Mouse (Mus musculus) kidney, embryonic 15.5 days (tissue): ENCODE results near the gene Mapk6. TPM values are rescaled to one million over a fixed set of nuclear protein-coding genes. Genes with fewer than 3 reads are reported as not detected.

Experiments
- ATAC-seq: fragments of 200-750 bp; cut with Nextera tagmentation; replicated peaks from 2 replicates; pipeline ENCODE4 v1.8.0; 2017; ENCODE audit warnings: moderate TSS enrichment; ENCODE audit not compliant: low FRiP score
- H3K27ac ChIP-seq: fragments of 300-500 bp; sonication (generic); 2 replicates; pipeline ENCODE4 v1.5.1; 2015; ENCODE audit warnings: mild to moderate bottlenecking, inconsistent platforms
- H3K27me3 ChIP-seq: fragments of 300-500 bp; sonication (generic); 2 replicates; pipeline ENCODE4 v1.6.1; 2015; ENCODE audit warnings: inconsistent platforms
- H3K36me3 ChIP-seq: fragments of 300-500 bp; sonication (generic); 2 replicates; pipeline ENCODE4 v1.6.1; 2015; ENCODE audit warnings: inconsistent platforms
- H3K4me1 ChIP-seq: fragments of 300-500 bp; sonication (generic); 2 replicates; pipeline ENCODE4 v1.6.1; 2015; ENCODE audit warnings: inconsistent platforms
- H3K4me2 ChIP-seq: fragments of 300-500 bp; sonication (generic); 2 replicates; pipeline ENCODE4 v1.6.1; 2015; ENCODE audit warnings: moderate library complexity, mild to moderate bottlenecking, inconsistent platforms
- H3K4me3 ChIP-seq: fragments of 300-500 bp; sonication (generic); replicated peaks from 2 replicates; pipeline ENCODE4 v1.5.1; 2015; ENCODE audit warnings: mild to moderate bottlenecking, inconsistent platforms
- H3K9ac ChIP-seq: fragments of 300-500 bp; sonication (generic); 2 replicates; pipeline ENCODE4 v1.6.1; 2015; ENCODE audit warnings: mild to moderate bottlenecking, inconsistent platforms
- H3K9me3 ChIP-seq: fragments of 300-500 bp; sonication (generic); replicated peaks from 2 replicates; pipeline ENCODE4 v1.6.1; 2016; ENCODE audit warnings: inconsistent platforms
- WGBS: fragments of 180-500 bp; shearing (Covaris S2); methylation state at CpG from one replicate; pipeline ENCODE4 v1.1.7; 2015; ENCODE audit warnings: mixed read lengths; 5-methylcytosine and 5-hydroxymethylcytosine counted together
- polyA plus RNA-seq: library from polyadenylated mRNA; unstranded; fragments of >200 nt; fragmentation: Nextera tagmentation; extraction: Ambion mirVana; gene quantifications from 2 replicates; pipeline ENCODE4 v1.2.1, GENCODE M21; 2015

Mapk6 gene
- polyA plus RNA-seq, 1 experiment from 2014 or later, result 59.6 TPM

DNA sequence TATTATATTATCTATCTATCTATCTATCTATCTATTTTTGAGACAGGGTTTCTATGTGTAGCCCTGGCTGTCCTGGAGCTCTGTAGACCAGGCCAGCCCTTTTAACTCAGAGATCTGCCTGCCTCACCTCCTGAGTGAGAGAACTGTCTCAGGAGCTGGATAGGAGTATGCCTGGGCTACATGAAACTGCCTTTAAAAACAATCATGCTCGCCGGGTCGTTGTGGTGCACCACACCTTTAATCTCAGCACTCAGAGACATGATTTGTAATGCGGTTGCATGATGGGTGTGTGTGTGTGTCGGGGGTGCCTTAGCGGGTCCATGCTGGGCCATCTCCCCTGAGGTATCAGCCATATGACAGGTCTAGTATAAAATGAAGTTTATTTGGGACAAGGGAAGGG is 25.1 kb upstream of the Mapk6 start:
- no peaks in the 10 kb centered on the region for H3K27me3 ChIP-seq
- no peak for ATAC-seq
- H3K9ac ChIP-seq, result no peak overlapping the region
- H3K4me3 ChIP-seq, result no peak overlapping the region
- WGBS, result 73% methylated on average over 6 of the region's 6 CpGs
- no peaks in the 10 kb centered on the region for H3K36me3 ChIP-seq
- no peak overlapping the region for H3K4me2 ChIP-seq
- peaks cover 9% of the 10 kb centered on the region for H3K4me1 ChIP-seq
- H3K27ac ChIP-seq, result no peak overlapping the region
- H3K9me3 ChIP-seq, result no peaks in the 10 kb centered on the region

- ATAC-seq, result 0 out of 2 replicates have a peak, but pooled peaks have one; percentile 34
- Histone ChIP-seq H3K4me1 (peaks cover 9% of the 10 kb centered on the region), H3K27me3 (no peaks in the 10 kb centered on the region), H3K36me3 (no peaks in the 10 kb centered on the region), H3K4me2 (no peak overlapping the region), H3K9ac (no peak overlapping the region), H3K9me3 (no peaks in the 10 kb centered on the region), H3K4me3 (no peak overlapping the region), H3K27ac (no peak overlapping the region)
- 35% methylated on average over 7 of the region's 7 CpGs for WGBS
Observed at GRCm38 (mm10) chr9:75434172-75434793, 24.5 kb upstream of the Mapk6 start.

DNA sequence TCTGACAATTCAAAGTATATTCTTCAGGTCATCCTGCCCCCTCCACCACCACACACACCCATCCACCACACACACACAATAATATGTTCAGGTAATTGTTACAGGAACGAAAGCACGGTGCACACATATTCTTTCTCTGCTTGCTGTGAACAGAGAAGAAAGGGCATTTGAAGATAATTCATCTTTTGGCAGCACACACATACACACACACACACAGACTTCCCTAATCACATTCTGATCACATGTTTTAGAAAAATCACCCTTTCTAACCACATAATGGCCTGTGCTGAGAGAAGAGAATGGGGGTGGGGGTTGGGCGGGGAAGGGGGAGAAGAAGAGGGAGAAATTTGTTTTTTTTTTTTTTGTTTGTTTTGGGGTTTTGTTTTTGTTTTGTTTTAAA is 22.9 kb upstream of the Mapk6 start:
- no peak overlapping the region for H3K4me2 ChIP-seq
- no peaks in the 10 kb centered on the region for H3K36me3 ChIP-seq
- no peaks in the 10 kb centered on the region for H3K27me3 ChIP-seq
- H3K9ac ChIP-seq, result no peak overlapping the region
- H3K4me3 ChIP-seq, result no peak overlapping the region
- H3K4me1 ChIP-seq, result peaks cover 9% of the 10 kb centered on the region
- no peak for ATAC-seq
- no peaks in the 10 kb centered on the region for H3K9me3 ChIP-seq
- no peak overlapping the region for H3K27ac ChIP-seq
- 88% methylated on average over 3 of the region's 3 CpGs for WGBS

GRCm38 (mm10) chr9:75430822-75431621 is 21.2 kb upstream of the Mapk6 start:
- 79% methylated on average over 16 of the region's 16 CpGs for WGBS
- H3K9ac ChIP-seq, result no peak overlapping the region
- peaks cover 9% of the 10 kb centered on the region for H3K4me1 ChIP-seq
- H3K27ac ChIP-seq, result no peak overlapping the region
- ATAC-seq, result no peak
- H3K4me2 ChIP-seq, result no peak overlapping the region
- H3K4me3 ChIP-seq, result no peak overlapping the region
- no peaks in the 10 kb centered on the region for H3K27me3 ChIP-seq
- H3K9me3 ChIP-seq, result no peaks in the 10 kb centered on the region
- no peaks in the 10 kb centered on the region for H3K36me3 ChIP-seq

- no peak for ATAC-seq
- Histone ChIP-seq H3K4me2 (no peak overlapping the region), H3K9me3 (no peaks in the 10 kb centered on the region), H3K36me3 (no peaks in the 10 kb centered on the region), H3K4me3 (no peak overlapping the region), H3K9ac (no peak overlapping the region), H3K27ac (no peak overlapping the region), H3K27me3 (no peaks in the 10 kb centered on the region), H3K4me1 (0 out of 2 replicates have a peak, but pooled peaks cover 9% of the 10 kb centered on the region)
- WGBS, result 82% methylated on average over 1 of the region's 1 CpGs
Observed at GRCm38 (mm10) chr9:75429657-75430056, 19.9 kb upstream of the Mapk6 start.

DNA sequence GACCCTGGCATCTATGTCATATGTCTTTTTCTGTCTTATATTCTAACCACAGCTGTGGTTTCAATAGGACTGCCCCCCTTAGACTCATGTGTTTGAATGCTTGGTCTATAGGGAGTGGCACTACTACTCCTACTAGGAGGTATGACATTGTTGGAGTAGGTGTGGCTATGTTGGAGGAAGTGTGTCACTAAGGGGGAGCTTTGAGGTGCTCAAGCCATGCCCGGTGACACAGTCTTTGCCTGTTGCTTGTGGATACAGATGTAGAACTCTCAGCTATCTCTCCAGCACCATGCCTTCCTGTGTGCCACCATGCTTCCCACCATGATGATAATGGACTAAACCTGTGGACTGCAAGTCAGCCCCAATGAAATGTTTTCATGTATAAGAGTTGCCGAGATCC is 19.2 kb upstream of the Mapk6 start:
- H3K27me3 ChIP-seq, result no peaks in the 10 kb centered on the region
- WGBS, result 80% methylated on average over 2 of the region's 2 CpGs
- ATAC-seq, result no peak
- H3K4me2 ChIP-seq, result no peak overlapping the region
- no peak overlapping the region for H3K4me3 ChIP-seq
- H3K27ac ChIP-seq, result no peak overlapping the region
- H3K9me3 ChIP-seq, result no peaks in the 10 kb centered on the region
- H3K36me3 ChIP-seq, result no peaks in the 10 kb centered on the region
- no peak overlapping the region for H3K9ac ChIP-seq
- H3K4me1 ChIP-seq, result 0 out of 2 replicates have a peak, but pooled peaks cover 5% of the 10 kb centered on the region

GRCm38 (mm10) chr9:75428274-75428600 is 18.4 kb upstream of the Mapk6 start:
- no peaks in the 10 kb centered on the region for H3K9me3 ChIP-seq
- no peaks in the 10 kb centered on the region for H3K36me3 ChIP-seq
- H3K9ac ChIP-seq, result no peak overlapping the region
- no peak overlapping the region for H3K4me2 ChIP-seq
- H3K4me1 ChIP-seq, result peaks cover 7% of the 10 kb centered on the region; the same call in 1 of the 2 replicates
- ATAC-seq, result no peak
- no peak overlapping the region for H3K27ac ChIP-seq
- H3K4me3 ChIP-seq, result no peak overlapping the region
- 78% methylated on average over 2 of the region's 2 CpGs for WGBS
- no peaks in the 10 kb centered on the region for H3K27me3 ChIP-seq

- Histone ChIP-seq H3K4me3 (no peak overlapping the region), H3K36me3 (no peaks in the 10 kb centered on the region), H3K4me2 (no peak overlapping the region), H3K27me3 (no peaks in the 10 kb centered on the region), H3K9me3 (no peaks in the 10 kb centered on the region), H3K4me1 (peaks cover 7% of the 10 kb centered on the region; the same call in 1 of the 2 replicates), H3K9ac (no peak overlapping the region), H3K27ac (no peak overlapping the region)
- ATAC-seq, result no peak
- WGBS, result 69% methylated on average over 9 of the region's 9 CpGs
Observed at GRCm38 (mm10) chr9:75427366-75428273, 17.8 kb upstream of the Mapk6 start.

GRCm38 (mm10) chr9:75425796-75426391 is 16.1 kb upstream of the Mapk6 start:
- Histone ChIP-seq H3K4me1 (peaks cover 7% of the 10 kb centered on the region; the same call in 1 of the 2 replicates), H3K27me3 (no peaks in the 10 kb centered on the region), H3K4me3 (no peak overlapping the region), H3K4me2 (no peak overlapping the region), H3K27ac (no peak overlapping the region), H3K36me3 (no peaks in the 10 kb centered on the region), H3K9me3 (no peaks in the 10 kb centered on the region), H3K9ac (no peak overlapping the region)
- WGBS, result 72% methylated on average over 7 of the region's 7 CpGs
- ATAC-seq, result no peak

DNA sequence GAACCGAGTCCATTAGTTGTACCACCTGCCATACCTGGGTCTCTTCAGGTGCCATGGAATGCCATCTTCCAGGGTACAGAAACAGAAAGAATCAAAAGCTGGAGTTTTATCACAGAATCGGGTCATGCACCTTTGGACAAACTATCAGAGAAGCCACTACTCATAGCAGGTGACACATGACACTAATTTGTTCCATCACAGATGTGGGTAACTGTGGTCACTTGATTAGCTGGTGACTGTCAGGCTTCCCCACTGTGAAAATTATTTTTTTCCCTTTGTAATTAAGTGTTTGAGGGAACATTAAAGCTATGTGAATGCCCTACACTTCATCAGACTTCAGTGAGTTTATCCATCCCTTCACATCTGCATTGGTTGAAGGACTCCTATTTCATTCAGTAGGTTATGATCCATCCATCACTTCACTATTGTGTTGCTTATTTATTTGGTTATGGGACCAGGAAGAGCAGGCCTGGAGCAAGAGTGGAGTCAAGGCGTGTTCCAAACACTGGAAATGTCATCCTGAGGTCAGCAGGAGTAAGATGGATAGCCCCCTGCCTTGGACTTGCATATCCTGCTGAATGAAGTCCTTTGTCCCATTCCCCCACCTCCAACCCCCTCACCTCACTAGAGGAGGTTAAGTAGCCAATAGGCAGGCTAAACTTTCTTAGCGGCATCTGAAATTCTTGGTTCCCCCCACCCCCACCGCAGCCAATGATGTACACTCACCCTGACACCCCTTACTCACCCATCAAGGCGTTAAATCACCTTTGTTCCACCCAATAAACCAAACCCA is 14.7 kb upstream of the Mapk6 start:
- no peak overlapping the region for H3K4me3 ChIP-seq
- H3K9me3 ChIP-seq, result no peaks in the 10 kb centered on the region
- 40% methylated on average over 6 of the region's 6 CpGs for WGBS
- no peak overlapping the region for H3K9ac ChIP-seq
- H3K27me3 ChIP-seq, result no peaks in the 10 kb centered on the region
- no peak overlapping the region for H3K4me2 ChIP-seq
- peaks cover 7% of the 10 kb centered on the region; the same call in 1 of the 2 replicates for H3K4me1 ChIP-seq
- H3K36me3 ChIP-seq, result no peaks in the 10 kb centered on the region
- H3K27ac ChIP-seq, result no peak overlapping the region
- ATAC-seq, result peak; percentile 18; the same call in 1 of the 2 replicates

DNA sequence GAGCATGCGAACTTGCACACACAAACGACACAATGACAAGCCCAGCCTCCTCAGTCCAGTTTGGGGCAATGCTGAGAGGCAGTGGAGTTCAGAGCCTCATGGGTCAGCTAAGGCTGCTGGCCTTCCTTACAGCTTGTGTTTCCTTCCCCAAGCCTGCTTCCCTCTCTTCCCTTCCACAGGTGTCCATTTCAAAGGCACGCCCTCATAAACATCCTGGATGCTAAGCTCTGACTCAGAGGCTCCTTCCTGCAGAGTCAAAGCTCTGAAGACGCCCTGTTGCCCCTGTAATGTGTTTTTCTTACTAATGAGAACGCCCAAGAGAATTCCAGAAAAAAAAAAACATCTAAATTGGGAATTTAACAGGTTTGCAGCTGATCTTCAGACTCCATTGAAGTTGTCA is 13.9 kb upstream of the Mapk6 start:
- 0 out of 2 replicates have a peak, but pooled peaks have one; percentile 59 for ATAC-seq
- no peaks in the 10 kb centered on the region for H3K9me3 ChIP-seq
- 34% methylated on average over 5 of the region's 5 CpGs for whole genome bisulfite sequencing

More for the DNA sequence above, 13.9 kb upstream of the Mapk6 start:
- no peak overlapping the region for H3K4me2 ChIP-seq
- H3K36me3 ChIP-seq, result no peaks in the 10 kb centered on the region
- H3K9ac ChIP-seq, result no peak overlapping the region
- peaks cover 7% of the 10 kb centered on the region; the same call in 1 of the 2 replicates for H3K4me1 ChIP-seq
- no peak overlapping the region for H3K4me3 ChIP-seq
- no peak overlapping the region for H3K27ac ChIP-seq
- H3K27me3 ChIP-seq, result no peaks in the 10 kb centered on the region
